Comparison of ENCODE assay signal across 8 mouse cellular contexts in the genomic region with DNA sequence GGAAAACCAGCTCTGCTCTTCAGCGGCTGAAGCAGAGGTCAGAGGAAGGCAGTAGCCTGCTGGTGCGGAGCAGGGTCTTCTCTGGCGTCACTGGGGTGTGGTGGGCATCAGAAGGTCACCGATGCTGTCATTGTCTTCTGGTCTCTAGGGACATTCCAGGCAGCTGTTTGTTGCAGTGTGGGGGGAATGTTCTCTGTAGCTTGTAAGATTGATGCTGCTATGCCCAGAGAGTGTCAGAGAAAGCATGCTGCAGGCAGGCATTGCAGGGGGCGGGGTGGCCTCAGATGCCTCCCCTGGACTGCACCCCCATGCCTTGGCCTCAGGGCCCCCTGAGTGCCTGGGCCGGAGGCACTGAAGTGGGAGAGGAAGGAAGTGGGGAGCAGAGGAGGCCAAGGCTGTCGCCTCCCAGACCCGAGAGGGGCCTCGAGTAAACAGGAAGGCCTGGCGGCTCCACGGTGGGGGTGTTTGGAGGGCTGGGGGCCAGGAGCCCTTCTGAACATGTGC. TPM values are rescaled to one million over a fixed set of nuclear protein-coding genes. Genes with fewer than 3 reads are reported as not detected.
DNase-seq lines count a peak whose midpoint lies in the region; ATAC-seq and TF ChIP-seq lines count a peak whose summit lies in the region.

No protein-coding gene starts in this region.

- no peak for TF ChIP-seq POLR2A in thymus, adult 2 months (IDR thresholded peaks at IDR 0.05; ENCODE audit: control insufficient read depth, extremely low read depth, insufficient read depth, low read length, poor library complexity)

- WGBS in heart, embryonic 14.5 days, result 10% methylated on average over 11 of the region's 11 CpGs
- WGBS in kidney, postnatal 0 days, result 13% methylated on average over 11 of the region's 11 CpGs
- WGBS in thymus, adult 2 months, result 22% methylated on average over 11 of the region's 11 CpGs

- no peaks in the 10 kb centered on the region for H3K27me3 ChIP-seq in heart, embryonic 14.5 days (ENCODE audit: control insufficient read depth, insufficient read depth, low read length)
- no peaks in the 10 kb centered on the region for H3K27me3 ChIP-seq in kidney, postnatal 0 days (ENCODE audit: insufficient read depth, low read length)
- no peaks in the 10 kb centered on the region for H3K27me3 ChIP-seq in thymus, adult 2 months (ENCODE audit: control insufficient read depth, insufficient read depth, low read length)

- TF ChIP-seq CTCF in kidney, postnatal 0 days (IDR thresholded peaks at IDR 0.05; ENCODE audit: low read depth), result no peak
- TF ChIP-seq CTCF in thymus, adult 2 months (IDR thresholded peaks at IDR 0.05; ENCODE audit: borderline replicate concordance, control insufficient read depth, extremely low read depth, insufficient read depth, low read length, poor library complexity), result no peak

- peaks cover 35% of the 10 kb centered on the region for H3K36me3 ChIP-seq in heart, embryonic 14.5 days (ENCODE audit: control insufficient read depth, insufficient read depth, low read length)
- no peaks in the 10 kb centered on the region for H3K36me3 ChIP-seq in kidney, postnatal 0 days (ENCODE audit: insufficient read depth, low read length)
- H3K36me3 ChIP-seq in thymus, adult 2 months (ENCODE audit: control insufficient read depth, insufficient read depth, low read length), result no peaks in the 10 kb centered on the region

- H3K4me1 ChIP-seq in heart, embryonic 14.5 days (ENCODE audit: control insufficient read depth in 2 of 2, insufficient read depth in 2 of 2, low read length in 2 of 2), result peaks cover 30 to 41% of the 10 kb centered on the region in 2 experiments
- H3K4me1 ChIP-seq in kidney, postnatal 0 days (replicated peaks; ENCODE audit: insufficient read depth, low read length), result peaks cover 9% of the 10 kb centered on the region
- peaks cover 17% of the 10 kb centered on the region for H3K4me1 ChIP-seq in thymus, adult 2 months (replicated peaks; ENCODE audit: control insufficient read depth, insufficient read depth, low read length)

- H3K9ac ChIP-seq in heart, embryonic 14.5 days (ENCODE audit: low read length), result peak overlapping the region; percentile 59; the same call in 1 of the 2 replicates
- 0 out of 2 replicates have a peak overlapping the region, but pooled peaks have one; percentile 27 for H3K9ac ChIP-seq in kidney, postnatal 0 days (ENCODE audit: low read depth, low read length)

- H3K4me2 ChIP-seq in heart, embryonic 14.5 days (ENCODE audit: low read length), result 0 out of 2 replicates have a peak overlapping the region, but pooled peaks have one; percentile 9
- H3K4me2 ChIP-seq in kidney, postnatal 0 days (ENCODE audit: low read length), result no peak overlapping the region

- no peak overlapping the region for H3K4me3 ChIP-seq in heart, embryonic 14.5 days (ENCODE audit: control insufficient read depth in 1 of 2, insufficient read depth in 1 of 2, low read depth in 1 of 2, low read length in 2 of 2)
- H3K4me3 ChIP-seq in kidney, postnatal 0 days (replicated peaks; ENCODE audit: low read depth, low read length), result no peak overlapping the region
- H3K4me3 ChIP-seq in thymus, adult 2 months (ENCODE audit: control insufficient read depth, insufficient read depth, low read length), result no peak overlapping the region

- intact Hi-C loops in left cerebral cortex, postnatal 36 days (cut with DNase I), result no loop called here

- DNase-seq in B cell, adult 2 months, result peak; percentile 73
- peak; percentile 44 for DNase-seq in ZHBTc4 (ENCODE audit: low read depth, low spot score)
- DNase-seq in kidney, postnatal 0 days (ENCODE audit: low spot score), result peak; percentile 76
- DNase-seq in lung, postnatal 25 days (ENCODE audit: low spot score), result peak; percentile 90
- DNase-seq in thymus, adult 2 months, result peak; percentile 76
- DNase-seq in left cerebral cortex, postnatal 36 days (ENCODE audit: low spot score in 2 of 2), result no peak
- DNase-seq in urinary bladder, postnatal 4 days (ENCODE audit: low spot score in 2 of 2), result no peak

- no peaks in the 10 kb centered on the region for H3K9me3 ChIP-seq in heart, embryonic 14.5 days (ENCODE audit: control insufficient read depth, low read length)
- H3K9me3 ChIP-seq in kidney, postnatal 0 days (replicated peaks; ENCODE audit: low read length), result no peaks in the 10 kb centered on the region

- H3K27ac ChIP-seq in heart, embryonic 14.5 days (replicated peaks in 1 of 2; ENCODE audit: control insufficient read depth in 1 of 2, insufficient read depth in 1 of 2, low read depth in 2 of 2, low read length in 2 of 2), result peak overlapping the region; percentile 50 to 69
- H3K27ac ChIP-seq in kidney, postnatal 0 days, result peak overlapping the region; percentile 70
- peak overlapping the region; percentile 59 for H3K27ac ChIP-seq in thymus, adult 2 months (ENCODE audit: control insufficient read depth, insufficient read depth, low read length)

- peak; percentile 64 for ATAC-seq in heart, embryonic 14.5 days (ENCODE audit: insufficient number of reproducible peaks, insufficient read depth, low FRiP score, low read depth)
- ATAC-seq in kidney, postnatal 0 days (replicated peaks; ENCODE audit: low FRiP score, low read depth), result peak; percentile 50; the same call in 1 of the 2 replicates

RNA-seq across cellular contexts. Expression of gene Eng, which starts 8.6 kb away (rescaled TPM):
- 146 and 148 TPM in 2 replicates for polyA plus RNA-seq in heart, embryonic 14.5 days (2014; fragmentation: Nextera tagmentation; extraction: Ambion mirVana)
- polyA plus RNA-seq in kidney, postnatal 0 days (2015; fragmentation: Nextera tagmentation; extraction: Ambion mirVana), result 71.6 and 76.3 TPM in 2 replicates
- 62.1 and 66.1 TPM in 2 replicates for polyA plus RNA-seq in thymus, adult 2 months (2012; rRNA removed)
- 10 to 100 TPM; 22.0 to 26.1 TPM for total RNA-seq in left cerebral cortex, postnatal 36 days (2021)

RNA-seq across cellular contexts. Expression of gene Ak1, which starts 16.3 kb away (rescaled TPM):
- 336 and 355 TPM in 2 replicates for polyA plus RNA-seq in heart, embryonic 14.5 days (2014; fragmentation: Nextera tagmentation; extraction: Ambion mirVana)
- 38.7 and 41.6 TPM in 2 replicates for polyA plus RNA-seq in kidney, postnatal 0 days (2015; fragmentation: Nextera tagmentation; extraction: Ambion mirVana)
- polyA plus RNA-seq in thymus, adult 2 months (2012; rRNA removed), result 3.6 and 23.5 TPM in 2 replicates
- 100 to 1,000 TPM; 152 to 173 TPM for total RNA-seq in left cerebral cortex, postnatal 36 days (2021)

RNA-seq across cellular contexts. Expression of gene St6galnac6, which starts 38.3 kb away (rescaled TPM):
- 11.0 and 12.2 TPM in 2 replicates for polyA plus RNA-seq in heart, embryonic 14.5 days (2014; fragmentation: Nextera tagmentation; extraction: Ambion mirVana)
- 13.7 and 15.3 TPM in 2 replicates for polyA plus RNA-seq in kidney, postnatal 0 days (2015; fragmentation: Nextera tagmentation; extraction: Ambion mirVana)
- polyA plus RNA-seq in thymus, adult 2 months (2012; rRNA removed), result 18.1 and 25.9 TPM in 2 replicates
- total RNA-seq in left cerebral cortex, postnatal 36 days (2021), result 100 to 1,000 TPM; 121 to 135 TPM

RNA-seq across cellular contexts. Expression of gene St6galnac4, which starts 50.9 kb away (rescaled TPM):
- 33.4 and 35.7 TPM in 2 replicates for polyA plus RNA-seq in heart, embryonic 14.5 days (2014; fragmentation: Nextera tagmentation; extraction: Ambion mirVana)
- polyA plus RNA-seq in kidney, postnatal 0 days (2015; fragmentation: Nextera tagmentation; extraction: Ambion mirVana), result 15.8 and 18.1 TPM in 2 replicates
- 29.3 and 34.1 TPM in 2 replicates for polyA plus RNA-seq in thymus, adult 2 months (2012; rRNA removed)
- 10 to 100 TPM; 36.7 to 39.1 TPM for total RNA-seq in left cerebral cortex, postnatal 36 days (2021)

Comparison
In these comparisons a context has a peak if more than half of its experiments do, and no peak if none do; other contexts are left out.
1. DNase-seq: peak in B cell, adult 2 months (2 of 2), ZHBTc4 (single experiment), kidney, postnatal 0 days (single experiment), lung, postnatal 25 days (single experiment) and thymus, adult 2 months (single experiment); none in left cerebral cortex, postnatal 36 days (0 of 2) and urinary bladder, postnatal 4 days (0 of 2).
2. Peak in every context shown above with its lines, with median percentiles within 50 percentile points of each other: H3K27ac ChIP-seq.